Mouse (Mus musculus): ENCODE measurements around the gene Cpe. TPM values are rescaled to one million over a fixed set of nuclear protein-coding genes. Genes with fewer than 3 reads are reported as not detected.

Cpe gene
- 2.9 and 4.3 TPM in 2 replicates for polyA plus RNA-seq (2015; fragmentation: Nextera tagmentation; extraction: Ambion mirVana)

DNA sequence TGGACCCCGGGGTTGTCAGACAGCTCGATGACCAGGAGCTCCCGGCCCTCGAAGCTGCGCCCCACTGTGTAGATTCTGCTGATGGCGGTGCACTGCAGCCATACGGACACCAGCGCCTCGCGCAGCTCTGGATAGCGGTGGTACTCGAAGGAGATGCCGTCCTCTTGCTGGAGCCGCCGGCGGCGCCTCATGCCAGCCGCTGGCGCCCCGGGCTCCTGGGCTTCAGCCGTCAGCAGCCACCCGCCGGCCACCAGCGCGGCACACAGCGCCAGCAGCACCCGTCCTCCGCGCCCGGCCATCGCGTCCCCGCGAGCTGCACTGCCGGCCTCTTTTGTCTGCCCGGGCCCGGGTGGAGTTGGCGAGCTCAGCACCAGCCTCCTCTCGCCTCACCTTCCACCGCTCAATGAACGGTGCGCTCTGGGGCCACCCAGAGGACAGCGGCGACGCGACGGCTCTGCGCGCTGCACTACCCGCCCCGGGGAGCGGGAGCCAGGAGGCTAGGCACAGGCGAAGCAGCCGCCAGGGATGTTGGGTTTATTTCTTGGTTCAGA lies at the start of gene Cpe:
Cpe (minus strand) TSS at position 404 of the 551 bp plus-strand sequence.
- peak within 1 kb of the TSS; percentile 57 for H3K4me2 ChIP-seq (ENCODE audit: low read depth, low read length)
- no peak within 1 kb of the TSS for H3K27ac ChIP-seq (ENCODE audit: low read length)
- whole genome bisulfite sequencing (ENCODE audit: insufficient replicate concordance): under 1% methylated on average over 49 of the region's 54 CpGs
- H3K9ac ChIP-seq (ENCODE audit: low read depth, low read length): no peak within 1 kb of the TSS
- H3K4me3 ChIP-seq (ENCODE audit: low read depth, low read length): peak within 1 kb of the TSS; percentile 41
- no peaks in the 10 kb centered on the region for H3K36me3 ChIP-seq (ENCODE audit: control insufficient read depth, insufficient read depth)
- ATAC-seq (ENCODE audit: low read depth): peak; percentile 76
- H3K4me1 ChIP-seq (ENCODE audit: control insufficient read depth, low read depth, low read length): no peaks in the 10 kb centered on the region
- H3K9me3 ChIP-seq (replicated peaks; ENCODE audit: control insufficient read depth, low read length): no peaks in the 10 kb centered on the region
- peaks cover 30% of the 10 kb centered on the region for H3K27me3 ChIP-seq (ENCODE audit: control insufficient read depth, insufficient read depth, low read depth, low read length)

DNA sequence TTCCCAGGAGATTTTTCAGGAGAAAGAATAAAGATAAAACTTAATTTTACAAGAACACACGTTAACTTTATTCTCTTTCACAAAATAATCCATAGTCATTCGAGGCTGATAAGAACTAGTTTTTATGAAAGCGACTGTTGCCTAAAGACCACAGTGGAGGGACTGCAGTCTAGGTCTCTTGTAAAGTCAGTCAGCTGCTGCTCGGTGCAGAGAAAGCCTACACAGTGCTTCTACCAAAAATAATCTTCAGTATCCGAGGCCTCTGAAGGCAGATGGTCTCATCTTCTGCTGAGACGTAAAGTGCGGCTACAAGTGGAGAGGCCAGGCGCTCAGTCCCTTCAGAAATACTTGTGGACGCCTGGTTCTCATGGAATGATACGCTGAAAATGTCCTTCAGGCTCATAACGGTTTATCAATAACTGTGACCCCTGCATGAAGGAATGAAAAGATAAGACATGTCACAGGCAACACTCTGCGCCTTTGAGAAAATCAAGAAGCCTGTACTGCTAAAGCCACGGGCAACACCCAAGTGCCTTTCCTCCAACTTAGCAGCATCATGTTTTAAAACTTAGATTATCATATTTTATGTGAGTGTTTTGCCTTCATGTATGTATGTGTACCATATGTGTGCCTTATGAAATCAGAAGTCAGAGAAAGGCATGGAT lies 47.8 kb upstream of the Cpe start:
- Histone ChIP-seq H3K36me3 (ENCODE audit: control insufficient read depth, insufficient read depth) (no peaks in the 10 kb centered on the region), H3K27me3 (ENCODE audit: control insufficient read depth, insufficient read depth, low read depth, low read length) (no peaks in the 10 kb centered on the region), H3K27ac (ENCODE audit: low read length) (no peak overlapping the region), H3K9me3 (replicated peaks; ENCODE audit: control insufficient read depth, low read length) (no peaks in the 10 kb centered on the region), H3K4me1 (ENCODE audit: control insufficient read depth, low read depth, low read length) (no peaks in the 10 kb centered on the region; the same call in 1 of the 2 replicates), H3K9ac (ENCODE audit: low read depth, low read length) (no peak overlapping the region), H3K4me3 (ENCODE audit: low read depth, low read length) (0 out of 2 replicates have a peak overlapping the region, but pooled peaks have one; percentile 10), H3K4me2 (ENCODE audit: low read depth, low read length) (peak overlapping the region; percentile 17; the same call in 1 of the 2 replicates)
- ATAC-seq (ENCODE audit: low read depth): peak; percentile 73
- WGBS (ENCODE audit: insufficient replicate concordance): 34% methylated on average over 13 of the region's 13 CpGs

DNA sequence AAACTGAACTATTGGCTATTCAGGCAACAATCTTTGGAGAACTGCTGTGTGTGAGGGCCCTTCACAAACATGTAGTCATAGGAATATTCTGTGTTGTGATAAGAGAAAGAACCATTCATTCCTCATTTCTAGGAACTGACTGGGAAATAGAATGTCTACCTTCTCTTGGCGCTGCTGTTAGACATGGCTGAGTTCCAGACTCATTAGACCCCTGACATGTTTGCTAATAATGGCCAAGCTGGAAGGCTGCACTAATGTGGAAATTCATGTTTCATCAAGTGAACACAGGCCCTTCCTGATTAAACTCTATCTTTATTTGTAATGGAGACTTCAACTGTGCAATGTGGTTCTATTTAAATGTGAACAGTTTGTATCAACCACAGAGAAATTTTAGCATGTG lies 46.1 kb upstream of the Cpe start:
- no peak for ATAC-seq (ENCODE audit: low read depth)
- no peak overlapping the region for H3K9ac ChIP-seq (ENCODE audit: low read depth, low read length)
- no peaks in the 10 kb centered on the region for H3K9me3 ChIP-seq (replicated peaks; ENCODE audit: control insufficient read depth, low read length)
- no peak overlapping the region for H3K4me2 ChIP-seq (ENCODE audit: low read depth, low read length)
- no peaks in the 10 kb centered on the region for H3K27me3 ChIP-seq (ENCODE audit: control insufficient read depth, insufficient read depth, low read depth, low read length)
- H3K36me3 ChIP-seq (ENCODE audit: control insufficient read depth, insufficient read depth): no peaks in the 10 kb centered on the region
- H3K4me3 ChIP-seq (ENCODE audit: low read depth, low read length): no peak overlapping the region
- H3K27ac ChIP-seq (ENCODE audit: low read length): no peak overlapping the region
- 53% methylated on average over 1 of the region's 1 CpGs for WGBS (ENCODE audit: insufficient replicate concordance)
- H3K4me1 ChIP-seq (ENCODE audit: control insufficient read depth, low read depth, low read length): peaks cover 5% of the 10 kb centered on the region

DNA sequence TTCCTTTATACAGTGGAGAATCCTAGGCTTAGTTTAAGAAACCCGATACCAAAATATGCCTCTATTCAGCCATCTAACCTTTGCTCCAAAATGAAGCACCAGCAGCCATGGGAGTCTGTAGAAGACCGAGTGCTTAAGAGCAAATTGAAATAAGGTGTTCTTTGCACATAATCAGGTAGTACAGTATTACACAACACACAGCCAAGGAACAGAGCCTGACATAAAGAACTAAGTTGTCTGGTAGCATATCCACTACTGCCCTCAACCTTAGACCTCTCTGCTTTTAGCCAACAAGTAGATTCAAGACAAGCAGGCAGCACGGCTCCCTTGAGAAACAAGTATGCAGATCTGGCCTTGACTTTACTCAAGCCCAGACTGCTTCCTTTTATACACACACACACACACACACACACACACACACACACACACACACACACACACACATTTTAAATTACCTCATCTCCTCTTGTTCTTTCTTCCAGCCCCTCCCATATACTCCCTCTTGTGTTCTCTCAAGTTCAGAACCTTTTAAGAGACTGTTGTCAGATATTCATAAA lies 44.0 kb upstream of the Cpe start:
- H3K4me3 ChIP-seq (ENCODE audit: low read depth, low read length): no peak overlapping the region
- ATAC-seq (ENCODE audit: low read depth): no peak
- no peak overlapping the region for H3K9ac ChIP-seq (ENCODE audit: low read depth, low read length)
- H3K27me3 ChIP-seq (ENCODE audit: control insufficient read depth, insufficient read depth, low read depth, low read length): no peaks in the 10 kb centered on the region
- H3K9me3 ChIP-seq (replicated peaks; ENCODE audit: control insufficient read depth, low read length): no peaks in the 10 kb centered on the region
- no peaks in the 10 kb centered on the region for H3K36me3 ChIP-seq (ENCODE audit: control insufficient read depth, insufficient read depth)
- peaks cover 14% of the 10 kb centered on the region for H3K4me1 ChIP-seq (ENCODE audit: control insufficient read depth, low read depth, low read length)
- H3K4me2 ChIP-seq (ENCODE audit: low read depth, low read length): no peak overlapping the region
- WGBS (ENCODE audit: insufficient replicate concordance): 80% methylated on average over 3 of the region's 3 CpGs
- H3K27ac ChIP-seq (ENCODE audit: low read length): no peak overlapping the region

DNA sequence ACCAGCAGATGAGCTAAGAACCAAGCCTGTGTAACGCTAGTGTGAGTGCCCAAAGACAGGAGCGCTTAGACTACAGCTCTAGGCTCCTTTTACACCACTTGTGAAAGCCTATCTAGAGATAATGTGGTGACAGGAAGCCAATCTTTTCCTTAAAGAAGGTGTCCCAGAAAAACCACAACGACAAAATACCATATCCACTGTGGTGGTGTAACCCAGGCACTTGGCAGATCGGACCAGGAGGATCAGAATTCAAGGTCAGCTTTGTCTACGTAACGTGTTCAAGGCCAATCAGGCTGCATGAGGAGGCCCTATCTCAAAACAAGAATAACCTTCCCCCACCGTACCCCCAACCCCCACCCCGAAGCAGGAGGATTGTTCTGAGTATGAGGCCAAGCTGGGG lies 42.3 kb upstream of the Cpe start:
- 26% methylated on average over 8 of the region's 8 CpGs for WGBS (ENCODE audit: insufficient replicate concordance)
- no peak overlapping the region for H3K9ac ChIP-seq (ENCODE audit: low read depth, low read length)
- no peak for ATAC-seq (ENCODE audit: low read depth)
- peaks cover 2% of the 10 kb centered on the region; the same call in 1 of the 2 replicates for H3K36me3 ChIP-seq (ENCODE audit: control insufficient read depth, insufficient read depth)
- no peaks in the 10 kb centered on the region for H3K27me3 ChIP-seq (ENCODE audit: control insufficient read depth, insufficient read depth, low read depth, low read length)
- H3K4me1 ChIP-seq (ENCODE audit: control insufficient read depth, low read depth, low read length): peaks cover 14% of the 10 kb centered on the region
- no peaks in the 10 kb centered on the region for H3K9me3 ChIP-seq (replicated peaks; ENCODE audit: control insufficient read depth, low read length)
- H3K4me2 ChIP-seq (ENCODE audit: low read depth, low read length): no peak overlapping the region
- no peak overlapping the region for H3K4me3 ChIP-seq (ENCODE audit: low read depth, low read length)
- H3K27ac ChIP-seq (ENCODE audit: low read length): no peak overlapping the region

DNA sequence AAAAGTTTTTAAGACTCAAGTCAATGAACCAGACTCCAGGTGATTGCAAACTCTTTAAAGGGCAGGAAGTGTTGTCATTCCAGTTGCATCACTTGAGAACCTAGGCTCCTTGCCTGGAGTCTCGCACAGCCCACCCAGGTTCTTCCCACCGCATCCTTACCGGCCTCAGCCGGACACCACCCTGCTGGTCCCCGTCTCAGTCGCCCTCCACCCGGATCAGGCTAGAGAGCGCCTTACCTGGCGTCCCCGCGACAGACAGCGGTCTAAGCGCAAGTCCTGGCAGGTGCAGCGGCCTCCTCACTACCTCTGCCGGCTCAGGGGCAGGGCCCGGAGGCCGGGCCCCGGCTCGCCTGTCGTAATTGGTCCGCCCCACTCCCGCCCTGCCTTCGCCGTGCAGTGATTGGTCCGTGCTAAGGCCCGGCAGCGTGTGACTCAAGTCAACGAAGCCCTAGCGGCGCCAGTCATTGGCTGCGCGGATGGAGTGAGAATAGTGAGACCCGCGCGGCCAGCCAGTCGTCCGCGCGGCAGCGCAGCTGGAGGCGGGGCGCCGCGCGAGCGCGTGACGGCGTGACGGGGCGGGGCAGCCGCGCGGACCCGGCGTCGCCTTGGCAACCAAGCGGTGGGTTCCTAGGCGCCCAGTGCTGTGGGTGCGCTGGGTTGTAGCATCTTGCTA lies 40.6 kb upstream of the Cpe start, which contains the start of gene Msmo1:
Msmo1 (minus strand) TSS at position 522 of the 673 bp plus-strand sequence.
- no peaks in the 10 kb centered on the region for H3K27me3 ChIP-seq (ENCODE audit: control insufficient read depth, insufficient read depth, low read depth, low read length)
- H3K9ac ChIP-seq (ENCODE audit: low read depth, low read length): peak within 1 kb of the TSS; percentile 76
- H3K9me3 ChIP-seq (replicated peaks; ENCODE audit: control insufficient read depth, low read length): no peaks in the 10 kb centered on the region
- WGBS (ENCODE audit: insufficient replicate concordance): under 1% methylated on average over 60 of the region's 60 CpGs
- peak; percentile 99 for ATAC-seq (ENCODE audit: low read depth)
- peak within 1 kb of the TSS; percentile 90 for H3K4me2 ChIP-seq (ENCODE audit: low read depth, low read length)
- peak within 1 kb of the TSS; percentile 82 for H3K4me3 ChIP-seq (ENCODE audit: low read depth, low read length)
- peaks cover 14% of the 10 kb centered on the region for H3K4me1 ChIP-seq (ENCODE audit: control insufficient read depth, low read depth, low read length)
- H3K27ac ChIP-seq (ENCODE audit: low read length): peak within 1 kb of the TSS; percentile 74
- H3K36me3 ChIP-seq (ENCODE audit: control insufficient read depth, insufficient read depth): peaks cover 2% of the 10 kb centered on the region; the same call in 1 of the 2 replicates

- 13% methylated on average over 9 of the region's 9 CpGs for WGBS (ENCODE audit: insufficient replicate concordance)
- Histone ChIP-seq H3K36me3 (ENCODE audit: control insufficient read depth, insufficient read depth) (peaks cover 2% of the 10 kb centered on the region; the same call in 1 of the 2 replicates), H3K27me3 (ENCODE audit: control insufficient read depth, insufficient read depth, low read depth, low read length) (no peaks in the 10 kb centered on the region), H3K4me2 (ENCODE audit: low read depth, low read length) (peak overlapping the region; percentile 90), H3K4me1 (ENCODE audit: control insufficient read depth, low read depth, low read length) (peaks cover 14% of the 10 kb centered on the region), H3K4me3 (ENCODE audit: low read depth, low read length) (peak overlapping the region; percentile 82), H3K9ac (ENCODE audit: low read depth, low read length) (peak overlapping the region; percentile 76), H3K27ac (ENCODE audit: low read length) (peak overlapping the region; percentile 74), H3K9me3 (replicated peaks; ENCODE audit: control insufficient read depth, low read length) (no peaks in the 10 kb centered on the region)
- ATAC-seq (ENCODE audit: low read depth): no peak
Measured at GRCm38 (mm10) chr8:64732596-64732995, 39.7 kb upstream of the Cpe start.

- Histone ChIP-seq H3K4me2 (ENCODE audit: low read depth, low read length) (no peak overlapping the region), H3K4me3 (ENCODE audit: low read depth, low read length) (no peak overlapping the region), H3K36me3 (ENCODE audit: control insufficient read depth, insufficient read depth) (peaks cover 2% of the 10 kb centered on the region), H3K27me3 (ENCODE audit: control insufficient read depth, insufficient read depth, low read depth, low read length) (no peaks in the 10 kb centered on the region), H3K9me3 (replicated peaks; ENCODE audit: control insufficient read depth, low read length) (no peaks in the 10 kb centered on the region), H3K4me1 (ENCODE audit: control insufficient read depth, low read depth, low read length) (peaks cover 9% of the 10 kb centered on the region), H3K9ac (ENCODE audit: low read depth, low read length) (no peak overlapping the region), H3K27ac (ENCODE audit: low read length) (no peak overlapping the region)
- 62% methylated on average over 7 of the region's 7 CpGs for WGBS (ENCODE audit: insufficient replicate concordance)
- no peak for ATAC-seq (ENCODE audit: low read depth)
Measured at GRCm38 (mm10) chr8:64728156-64728555, 35.3 kb upstream of the Cpe start.

All from liver, embryonic 16.5 days (tissue).